Mouse (Mus musculus) adrenal gland, adult 18-20 months (tissue): Measurements from ENCODE around the gene Slc22a8. TPM values are rescaled to one million over a fixed set of nuclear protein-coding genes. Genes with fewer than 3 reads are reported as not detected.

Experiments used
- DNase-seq, 2 experiments: peaks; one replicate each; pipeline ENCODE4 v3.0.0; 2021 to 2022; ENCODE audit warnings: low spot score in 2 of 2
- long read RNA-seq, 2 experiments: library from polyadenylated mRNA; stranded (forward); transcript quantifications; one replicate each; pipeline ENCODE4 v2.0.0; 2021
- total RNA-seq, 2 experiments: library from RNA; stranded (reverse); gene quantifications; 1 replicate in 1 of 2; 2 replicates in 1 of 2; pipeline ENCODE4 v1.2.3; 2021

The Slc22a8 gene
- total RNA-seq = under 1 TPM; 0.16 to 0.33 TPM
- long read RNA-seq, experiment 1 = 0 reads
- long read RNA-seq, experiment 2, partial matches to known transcripts = 1 of 1 reads
- long read RNA-seq, experiment 2, other reads (novel, unspliced or antisense) = 0 of 1 reads

DNA sequence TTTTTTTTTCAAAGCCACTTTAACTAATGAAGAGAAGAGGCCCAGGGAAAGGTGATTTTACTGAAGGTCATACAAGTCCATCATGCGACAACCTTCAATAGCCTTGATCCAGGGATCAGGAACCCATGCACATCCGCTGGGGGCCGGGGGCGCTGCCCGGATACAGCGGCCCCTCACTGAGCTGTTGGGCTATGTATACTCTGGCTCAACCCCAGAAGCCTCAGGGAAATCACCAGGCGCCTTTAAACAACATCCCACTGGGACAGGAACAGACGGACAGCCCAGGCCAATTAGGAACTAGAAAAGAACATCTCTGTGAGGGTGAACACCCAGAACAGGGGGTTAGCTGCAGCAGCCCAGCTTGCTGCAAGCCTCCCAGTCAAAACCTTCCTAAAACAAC is at the start of gene Slc22a8:
TSS of gene Slc22a8 (plus strand) at position 301 of the 400 bp plus-strand sequence.
- DNase-seq = no peak

GRCm38 (mm10) chr19:8558897-8559296 is 32.2 kb upstream of the Slc22a8 start:
- no peak for DNase-seq

GRCm38 (mm10) chr19:8564021-8564420 is 27.0 kb upstream of the Slc22a8 start:
- DNase-seq = no peak

DNA sequence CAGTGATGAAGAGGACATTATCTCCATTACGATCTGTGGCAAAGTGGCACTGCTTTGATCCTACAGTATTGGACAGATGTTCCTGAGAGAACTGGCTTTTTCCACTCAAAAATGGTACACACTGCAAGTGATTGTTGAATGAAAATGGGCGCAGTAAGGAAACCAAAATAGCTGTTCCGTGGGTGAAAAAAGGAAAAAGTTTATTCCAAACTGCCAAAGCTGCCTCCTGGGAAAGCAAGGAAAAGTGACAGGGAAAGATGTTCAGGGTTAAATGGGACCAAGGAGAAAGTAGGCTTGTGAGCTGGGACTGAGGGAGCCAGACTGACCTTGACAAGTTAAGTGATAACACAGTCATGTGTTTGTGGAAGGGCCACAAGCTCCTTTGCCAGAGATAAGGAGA is 26.6 kb upstream of the Slc22a8 start:
- DNase-seq = no peak

- no peak for DNase-seq
These were observed 25.8 kb upstream of the Slc22a8 start for GRCm38 (mm10) chr19:8565262-8565661.

DNA sequence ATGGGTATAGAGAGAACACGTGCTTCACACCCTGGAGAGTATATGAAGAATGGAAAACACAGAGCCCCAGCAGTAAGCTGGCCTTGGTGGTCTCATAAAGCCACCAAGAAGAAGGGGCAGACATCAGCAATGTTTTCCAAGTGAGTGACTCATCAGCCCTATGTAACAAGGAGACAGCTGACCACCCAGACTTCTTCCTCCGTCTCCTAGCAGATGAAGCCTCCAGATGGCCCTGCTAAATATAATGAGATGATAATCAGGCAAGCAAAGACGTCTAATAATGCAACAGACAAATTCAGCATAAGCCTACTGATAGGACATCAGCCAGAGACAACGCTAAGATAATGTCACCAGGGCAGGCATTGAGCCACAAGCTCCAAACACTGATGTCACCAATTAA is 25.1 kb upstream of the Slc22a8 start:
- no peak for DNase-seq

DNA sequence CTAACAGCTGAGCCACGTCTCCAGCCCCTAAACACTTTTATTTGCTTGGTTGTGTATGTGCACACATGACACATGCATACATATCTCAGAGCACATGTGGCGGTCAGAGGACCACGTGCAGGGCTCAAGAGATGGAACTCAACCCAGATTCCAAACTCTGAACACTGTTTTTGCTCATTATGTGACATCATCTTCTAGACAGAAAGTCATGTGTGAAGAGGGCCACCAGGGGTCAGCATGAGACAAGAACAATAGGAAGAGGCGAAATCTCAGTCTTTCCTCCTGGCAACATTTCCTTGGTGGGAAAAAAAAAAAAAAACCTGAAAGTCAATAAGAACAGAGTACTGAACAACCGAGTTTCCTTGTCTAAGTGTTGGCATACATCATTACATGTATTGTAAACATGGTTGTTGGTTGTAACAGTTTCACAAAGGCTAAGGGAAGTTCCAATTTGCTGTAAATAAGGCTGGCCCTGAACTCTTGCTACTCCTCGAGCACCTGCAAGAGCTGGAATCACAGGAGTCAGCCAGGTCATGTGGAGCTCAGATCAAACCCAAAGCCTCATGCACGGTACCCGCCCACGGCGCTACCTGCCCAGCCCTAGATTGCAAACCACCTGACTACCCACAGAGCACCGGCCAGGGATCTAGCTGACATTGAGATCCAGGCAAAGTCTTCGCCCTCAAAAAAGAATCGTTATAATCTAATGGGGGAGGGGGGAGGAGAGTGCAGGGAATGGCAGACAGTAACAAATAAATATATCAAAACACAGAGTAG is 23.8 kb upstream of the Slc22a8 start:
- DNase-seq = no peak

GRCm38 (mm10) chr19:8569453-8569863 is 21.6 kb upstream of the Slc22a8 start:
- DNase-seq = peak in 1 of 2 experiments; percentile 8

GRCm38 (mm10) chr19:8570341-8571040 is 20.6 kb upstream of the Slc22a8 start:
- DNase-seq = no peak

DNA sequence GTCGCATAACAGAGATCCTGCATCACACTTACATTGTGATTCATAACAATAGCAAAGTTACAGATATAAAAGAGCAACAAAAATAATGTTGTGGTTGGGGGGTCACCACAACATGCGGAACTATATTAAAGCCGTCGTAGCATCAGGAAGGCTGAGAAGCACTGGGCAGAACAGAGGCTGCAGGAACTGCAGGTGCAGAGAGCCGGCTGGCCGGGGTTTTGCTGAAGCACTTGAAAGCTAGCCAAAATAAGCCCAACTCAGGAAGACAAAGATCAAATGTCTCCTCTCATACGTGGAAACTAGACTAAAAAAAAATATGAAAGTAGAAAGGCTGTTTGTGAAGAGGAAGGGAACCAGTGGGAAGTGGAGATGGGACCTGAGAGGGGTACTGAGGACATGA is 19.3 kb upstream of the Slc22a8 start:
- DNase-seq = no peak

- no peak for DNase-seq
These were observed 18.6 kb upstream of the Slc22a8 start for GRCm38 (mm10) chr19:8572485-8572884.

DNA sequence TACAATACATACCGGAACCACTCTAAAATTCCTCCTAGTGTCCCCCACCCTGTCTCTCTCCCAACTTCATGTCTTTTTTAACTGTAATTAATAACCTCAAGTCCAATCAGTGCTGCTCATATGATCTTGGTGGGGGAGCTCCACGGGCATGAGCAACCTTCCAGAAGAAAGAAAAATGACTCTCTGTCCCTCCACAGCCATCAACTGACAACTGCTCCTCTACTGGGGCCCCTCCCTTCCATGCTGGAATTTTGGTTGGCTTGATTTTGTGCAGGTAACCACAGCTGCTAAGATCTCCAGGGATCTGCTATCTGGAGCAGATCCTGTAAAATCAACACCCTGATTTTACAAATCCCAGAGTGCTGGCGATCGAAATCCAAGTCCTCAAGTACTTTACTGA is 13.6 kb upstream of the Slc22a8 start:
- DNase-seq = no peak

DNA sequence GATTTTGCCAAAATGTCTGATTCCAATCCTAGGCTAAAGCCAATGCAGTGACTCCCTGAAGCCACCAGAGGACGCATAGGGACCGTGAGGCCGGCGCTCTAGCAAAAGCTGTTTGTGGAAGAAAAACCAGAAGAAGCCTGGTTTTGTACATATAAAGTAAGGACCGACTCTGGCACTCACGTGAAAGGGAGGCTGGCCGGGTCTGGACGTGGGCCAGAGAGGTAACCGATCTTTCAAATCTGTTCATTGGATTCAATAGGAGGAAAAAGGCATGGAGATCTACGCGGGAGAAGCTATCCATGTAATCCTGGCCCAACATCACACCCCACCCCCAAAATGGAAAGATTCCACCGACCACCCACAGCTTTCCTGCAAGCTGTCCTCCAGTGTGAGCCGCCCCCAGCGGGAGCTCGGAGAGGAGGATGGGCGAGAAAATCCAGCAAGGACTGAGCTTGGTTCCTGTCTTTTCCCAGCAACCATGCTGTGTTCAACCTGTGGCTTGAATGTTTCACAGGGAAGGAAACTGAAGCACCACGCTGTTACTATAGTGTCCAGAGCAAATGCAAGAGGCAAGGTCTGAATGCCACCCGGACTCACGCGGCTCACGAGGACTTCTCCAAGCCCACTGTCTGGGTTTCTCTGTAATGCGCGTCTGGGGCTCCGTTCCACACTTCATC is 12.6 kb upstream of the Slc22a8 start:
- DNase-seq = peak; percentile 31 to 36

GRCm38 (mm10) chr19:8578970-8579342 is 12.1 kb upstream of the Slc22a8 start:
- no peak for DNase-seq

- no peak for DNase-seq
These were observed 5.8 kb upstream of the Slc22a8 start for GRCm38 (mm10) chr19:8585298-8585697.

DNA sequence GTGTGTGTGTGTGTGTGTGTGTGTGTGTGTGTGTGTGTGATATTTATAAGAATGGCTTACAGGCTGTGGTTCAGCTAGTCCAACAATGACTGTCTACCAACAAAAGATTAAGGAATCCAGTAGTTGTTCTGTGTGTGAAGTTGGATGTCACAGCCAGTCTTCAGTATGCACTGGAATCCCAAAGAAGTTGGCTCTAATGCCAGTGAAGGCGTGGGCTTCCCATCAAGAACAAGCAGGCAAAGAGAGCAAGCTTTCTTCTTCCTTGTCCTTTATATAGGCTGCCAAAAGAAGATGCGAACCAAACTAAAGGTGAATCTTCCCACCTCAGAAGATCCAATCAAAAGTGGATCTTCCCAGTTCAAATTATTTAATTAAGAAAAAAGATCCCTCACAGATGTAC is 5.2 kb upstream of the Slc22a8 start:
- no peak for DNase-seq

- no peak for DNase-seq
These were observed 4.7 kb upstream of the Slc22a8 start for GRCm38 (mm10) chr19:8586350-8586749.

GRCm38 (mm10) chr19:8587315-8587714 is 3.7 kb upstream of the Slc22a8 start:
- no peak for DNase-seq

DNA sequence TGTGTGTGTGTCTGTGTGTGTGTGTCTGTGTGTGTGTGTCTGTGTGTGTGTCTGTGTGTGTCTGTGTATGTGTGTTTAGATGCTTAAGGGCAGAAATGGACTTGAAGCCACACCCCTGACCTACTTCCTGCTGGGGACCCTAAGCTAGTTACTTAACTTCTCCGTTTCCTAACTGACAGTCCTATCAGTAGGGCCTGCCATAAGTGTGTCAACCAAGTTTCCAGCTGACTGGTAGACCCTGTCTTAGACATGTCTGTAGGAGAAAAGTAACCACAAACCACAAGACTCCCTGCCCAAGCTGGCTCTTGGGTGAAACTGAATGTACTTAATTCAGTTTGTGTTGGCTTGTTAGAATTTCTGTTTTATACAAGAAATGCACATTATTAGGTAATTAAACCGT is 1.1 kb downstream of the Slc22a8 start:
- no peak for DNase-seq

DNA sequence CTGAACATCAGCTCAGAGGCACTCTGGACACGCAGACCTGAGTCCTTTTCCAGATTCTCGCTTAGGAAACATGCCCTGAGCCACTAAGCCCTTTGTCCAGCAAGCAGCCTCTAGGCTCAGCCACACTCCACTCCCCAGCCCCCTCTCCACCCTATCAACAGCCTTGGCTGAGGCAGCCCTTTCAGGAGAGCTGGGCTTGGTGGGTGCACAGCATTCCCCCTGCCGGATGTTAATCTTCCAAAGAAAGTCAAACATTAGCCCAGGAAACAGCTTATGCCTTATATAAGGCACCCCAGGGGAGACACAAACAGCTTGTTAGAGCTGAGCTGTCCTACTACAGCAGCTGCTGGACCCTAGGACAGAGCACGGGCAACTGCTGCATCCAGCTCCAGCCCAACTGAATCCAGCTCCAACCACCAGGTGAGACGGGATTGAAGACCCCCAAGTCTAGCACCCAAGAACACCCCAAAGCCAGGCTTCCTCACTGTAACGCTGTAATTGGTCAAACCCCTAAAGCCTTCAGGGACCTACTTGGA is 1.9 kb downstream of the Slc22a8 start:
- no peak for DNase-seq

DNA sequence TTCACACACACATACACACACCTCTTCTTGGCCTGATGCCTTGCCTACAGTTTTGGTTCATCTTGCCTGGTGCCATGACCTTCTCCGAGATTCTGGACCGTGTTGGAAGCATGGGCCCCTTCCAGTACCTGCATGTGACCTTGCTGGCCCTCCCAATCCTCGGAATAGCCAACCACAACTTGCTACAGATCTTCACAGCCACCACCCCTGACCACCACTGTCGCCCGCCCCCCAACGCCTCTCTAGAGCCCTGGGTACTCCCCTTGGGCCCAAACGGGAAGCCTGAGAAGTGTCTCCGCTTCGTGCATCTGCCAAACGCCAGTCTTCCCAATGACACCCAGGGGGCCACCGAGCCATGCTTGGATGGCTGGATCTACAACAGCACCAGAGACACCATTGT is 2.8 kb downstream of the Slc22a8 start:
- no peak for DNase-seq

DNA sequence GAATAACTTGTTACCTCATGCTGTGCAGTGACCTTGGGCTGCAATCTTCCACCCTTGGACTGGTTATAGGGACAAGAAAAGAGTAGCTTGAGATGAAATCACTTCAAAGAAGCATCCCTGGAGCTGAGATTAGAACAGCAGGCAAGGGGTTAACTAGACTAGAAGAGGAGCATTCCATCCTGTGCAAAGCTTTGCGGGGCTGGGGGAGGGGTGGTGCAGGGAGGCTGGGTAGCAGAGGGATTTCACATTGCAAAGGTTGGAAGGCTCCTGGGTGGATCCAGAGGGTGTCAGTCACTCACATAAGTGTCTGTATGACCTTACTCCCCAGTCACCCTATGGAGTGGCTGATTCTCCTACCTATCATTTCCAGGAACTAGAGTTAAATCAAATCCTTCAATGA is 3.5 kb downstream of the Slc22a8 start:
- no peak for DNase-seq
